Mouse (Mus musculus): ENCODE measurements around the gene Tmem9b. TPM values are rescaled to one million over a fixed set of nuclear protein-coding genes. Genes with fewer than 3 reads are reported as not detected.

The Tmem9b gene
- polyA plus RNA-seq, 1 experiment: 31.5 TPM

DNA sequence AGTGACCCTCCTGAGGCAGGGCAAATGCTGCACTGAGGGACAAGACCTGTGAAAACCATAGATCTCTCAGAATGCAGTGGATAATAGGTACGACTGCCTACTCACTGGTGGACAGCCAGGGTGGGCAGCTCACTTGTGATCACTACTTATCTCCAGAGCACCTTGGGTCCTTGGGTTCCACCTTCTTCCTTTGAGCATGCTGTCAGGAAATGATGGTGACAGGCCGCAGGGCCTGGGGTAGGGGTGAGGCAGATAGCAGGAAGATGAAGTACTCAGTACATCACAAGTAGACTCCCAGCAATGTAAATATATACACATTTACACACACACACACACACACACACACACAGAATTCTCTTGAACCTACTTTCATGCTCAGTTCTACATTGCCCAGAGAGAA lies 35.2 kb upstream of the Tmem9b start:
- Histone ChIP-seq H3K27me3 (ENCODE audit: control insufficient read depth, insufficient read depth, low read length) (no peaks in the 10 kb centered on the region), H3K36me3 (ENCODE audit: control insufficient read depth, insufficient read depth, low read length) (no peaks in the 10 kb centered on the region), H3K4me1 (ENCODE audit: control insufficient read depth, insufficient read depth, low read length) (no peaks in the 10 kb centered on the region), H3K4me3 (ENCODE audit: control insufficient read depth, low read depth, low read length) (no peak overlapping the region), H3K27ac (ENCODE audit: control insufficient read depth, insufficient read depth, low read depth, low read length) (no peak overlapping the region)
- TF ChIP-seq POLR2A (IDR thresholded peaks at IDR 0.05; ENCODE audit: control insufficient read depth, low read depth, low read length): no peak

DNA sequence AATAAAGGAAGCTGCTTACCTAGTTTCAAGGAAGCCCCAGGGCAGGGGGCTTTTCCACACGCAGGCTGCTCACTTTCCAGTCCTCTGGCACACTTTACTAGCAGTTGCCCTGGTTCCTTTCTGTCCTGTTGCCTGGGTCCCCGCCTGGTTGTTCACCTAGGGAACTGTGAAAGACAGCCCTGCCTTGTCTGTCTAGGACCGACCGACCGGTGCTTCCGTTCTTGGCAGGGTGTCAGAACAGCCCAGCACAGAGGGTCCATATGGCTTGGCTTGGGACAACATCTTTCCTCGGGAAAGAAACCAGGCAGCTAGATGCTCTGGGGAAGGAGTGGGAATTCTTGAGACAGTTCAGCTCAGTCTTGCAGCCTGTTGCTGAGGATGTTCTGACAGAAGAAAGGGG lies 30.6 kb upstream of the Tmem9b start:
- H3K4me3 ChIP-seq (ENCODE audit: control insufficient read depth, low read depth, low read length): no peak overlapping the region
- peaks cover 7% of the 10 kb centered on the region for H3K4me1 ChIP-seq (ENCODE audit: control insufficient read depth, insufficient read depth, low read length)
- no peaks in the 10 kb centered on the region for H3K36me3 ChIP-seq (ENCODE audit: control insufficient read depth, insufficient read depth, low read length)
- no peak overlapping the region for H3K27ac ChIP-seq (ENCODE audit: control insufficient read depth, insufficient read depth, low read depth, low read length)
- TF ChIP-seq CTCF (IDR thresholded peaks at IDR 0.05; ENCODE audit: control insufficient read depth, insufficient read depth, insufficient replicate concordance, low read depth, low read length): no peak
- no peak for TF ChIP-seq POLR2A (IDR thresholded peaks at IDR 0.05; ENCODE audit: control insufficient read depth, low read depth, low read length)
- no peaks in the 10 kb centered on the region for H3K27me3 ChIP-seq (ENCODE audit: control insufficient read depth, insufficient read depth, low read length)

DNA sequence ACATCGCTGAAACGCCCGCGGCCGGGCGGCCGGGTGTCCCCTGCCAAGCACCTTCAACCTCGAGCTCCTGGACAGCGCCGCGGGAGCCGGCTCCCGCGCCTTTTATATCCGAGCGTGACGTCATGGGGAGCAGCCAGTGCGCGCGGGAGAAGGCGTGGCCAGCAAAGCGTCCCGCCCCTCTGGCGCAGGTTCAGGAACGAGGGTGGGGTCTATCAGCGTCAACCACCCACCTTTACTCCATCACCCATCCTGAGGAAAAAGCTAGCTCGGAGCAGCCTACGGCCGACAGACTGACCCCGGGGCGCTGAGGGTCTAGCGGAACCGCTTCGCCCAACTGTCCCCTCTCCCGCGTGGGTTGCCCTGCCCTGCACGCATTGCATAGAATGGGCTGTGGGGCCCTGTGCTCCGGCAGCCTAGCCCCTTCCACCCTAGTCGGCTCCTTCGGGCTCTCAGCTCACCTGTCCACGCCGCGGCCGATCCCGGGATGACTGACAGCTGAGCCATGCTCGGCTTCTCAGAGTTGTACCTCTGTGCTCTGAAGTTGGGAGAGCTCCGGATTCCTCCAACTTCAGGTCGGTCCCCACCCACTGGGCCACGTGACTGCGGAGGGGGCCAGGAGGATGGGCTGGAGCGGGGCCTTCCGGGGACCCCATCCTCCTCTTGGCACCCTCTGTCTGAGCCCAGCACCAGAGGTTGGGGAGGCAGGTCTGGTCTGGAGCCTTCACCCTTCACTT lies 29.0 kb upstream of the Tmem9b start, which contains the start of gene Nrip3:
Gene Nrip3, minus strand, starts transcription at position 556 of the 734 bp plus-strand sequence.
- Histone ChIP-seq H3K27me3 (ENCODE audit: control insufficient read depth, insufficient read depth, low read length) (no peaks in the 10 kb centered on the region), H3K27ac (ENCODE audit: control insufficient read depth, insufficient read depth, low read depth, low read length) (no peak within 1 kb of the TSS)

DNA sequence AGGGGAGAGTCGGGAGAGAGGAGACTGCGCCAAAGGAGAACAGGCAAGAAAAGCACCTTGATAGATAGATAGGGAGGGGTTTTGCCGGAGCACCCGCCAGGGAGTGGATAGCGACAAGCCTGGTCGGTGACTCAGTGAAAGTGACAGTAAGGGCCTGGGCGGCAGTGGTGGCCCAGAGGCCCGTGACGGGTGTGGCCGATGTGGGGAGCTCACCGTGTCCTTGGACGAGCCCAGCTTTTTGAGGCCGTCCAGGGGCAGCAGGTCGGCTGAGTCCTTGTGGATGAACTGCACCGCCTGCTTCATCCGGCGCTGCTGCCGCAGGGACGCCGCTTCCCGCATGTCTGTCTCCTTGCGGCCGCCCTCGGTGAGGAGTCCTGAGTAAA lies 28.4 kb upstream of the Tmem9b start:
- Histone ChIP-seq H3K36me3 (ENCODE audit: control insufficient read depth, insufficient read depth, low read length) (no peaks in the 10 kb centered on the region), H3K27me3 (ENCODE audit: control insufficient read depth, insufficient read depth, low read length) (no peaks in the 10 kb centered on the region), H3K4me1 (ENCODE audit: control insufficient read depth, insufficient read depth, low read length) (peaks cover 7% of the 10 kb centered on the region), H3K4me3 (ENCODE audit: control insufficient read depth, low read depth, low read length) (peak overlapping the region; percentile 79), H3K27ac (ENCODE audit: control insufficient read depth, insufficient read depth, low read depth, low read length) (no peak overlapping the region)
- TF ChIP-seq CTCF (IDR thresholded peaks at IDR 0.05; ENCODE audit: control insufficient read depth, insufficient read depth, insufficient replicate concordance, low read depth, low read length) (no peak), POLR2A (IDR thresholded peaks at IDR 0.05; ENCODE audit: control insufficient read depth, low read depth, low read length) (no peak)

More for the DNA sequence above, 29.0 kb upstream of the Tmem9b start, which contains the start of gene Nrip3:
- no peaks in the 10 kb centered on the region for H3K36me3 ChIP-seq (ENCODE audit: control insufficient read depth, insufficient read depth, low read length)
- peaks cover 7% of the 10 kb centered on the region for H3K4me1 ChIP-seq (ENCODE audit: control insufficient read depth, insufficient read depth, low read length)
- TF ChIP-seq CTCF (IDR thresholded peaks at IDR 0.05; ENCODE audit: control insufficient read depth, insufficient read depth, insufficient replicate concordance, low read depth, low read length) (0 out of 2 replicates have a peak, but pooled peaks have one; percentile 20), POLR2A (IDR thresholded peaks at IDR 0.05; ENCODE audit: control insufficient read depth, low read depth, low read length) (peak; percentile 60)
- H3K4me3 ChIP-seq (ENCODE audit: control insufficient read depth, low read depth, low read length): peak within 1 kb of the TSS; percentile 79

DNA sequence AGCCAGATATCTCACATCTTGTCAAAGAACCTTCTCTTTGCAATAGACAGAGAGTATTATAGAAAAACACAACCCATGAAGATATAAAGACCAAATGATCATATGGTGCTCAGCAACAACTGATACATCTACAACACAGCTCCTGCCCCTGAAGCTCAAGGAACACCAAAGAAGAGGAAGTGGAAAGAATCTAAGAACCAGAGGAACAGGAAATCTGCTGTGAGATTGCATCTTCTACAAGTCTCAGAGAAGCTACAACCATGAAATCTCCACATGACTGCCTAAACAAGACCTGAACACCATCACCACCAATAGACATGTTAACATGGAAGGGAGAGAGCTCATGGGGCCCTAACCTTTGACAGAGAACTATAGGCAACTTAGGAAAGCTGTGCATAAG lies 19.6 kb upstream of the Tmem9b start:
- TF ChIP-seq POLR2A (IDR thresholded peaks at IDR 0.05; ENCODE audit: control insufficient read depth, low read depth, low read length): no peak
- no peak for TF ChIP-seq CTCF (IDR thresholded peaks at IDR 0.05; ENCODE audit: control insufficient read depth, insufficient read depth, insufficient replicate concordance, low read depth, low read length)

DNA sequence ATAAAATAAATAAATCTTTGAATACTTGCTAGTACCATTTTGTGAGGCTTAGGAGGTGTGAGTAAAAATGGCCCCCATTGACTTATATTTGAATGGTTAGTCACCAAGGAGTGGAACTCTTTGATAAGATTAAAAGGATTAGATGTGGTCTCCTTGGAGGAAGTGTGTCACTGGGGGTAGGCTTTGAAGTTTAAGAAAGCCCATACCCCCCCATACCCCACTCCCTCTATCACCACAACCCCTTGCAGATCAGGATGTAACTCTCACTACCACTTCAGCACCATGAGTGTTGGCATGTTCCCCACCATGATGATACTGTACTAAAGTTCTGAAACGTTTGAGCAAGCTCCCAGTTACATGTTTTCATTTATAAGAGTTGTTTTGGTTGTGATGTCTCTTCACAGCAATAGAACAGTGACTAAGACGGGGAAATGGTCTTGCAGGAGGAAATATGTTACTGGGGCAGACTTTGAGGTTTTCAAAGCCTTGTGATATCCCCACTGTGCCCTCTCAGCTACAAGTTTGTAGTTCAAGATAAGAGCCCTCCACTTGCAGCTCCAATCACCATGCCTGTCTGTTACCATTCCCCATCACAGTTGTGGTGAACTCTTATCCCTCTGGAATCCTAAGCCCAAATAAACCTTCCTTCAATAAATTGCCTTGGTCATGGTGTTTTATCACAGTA lies 16.2 kb upstream of the Tmem9b start:
- no peak overlapping the region for H3K4me3 ChIP-seq (ENCODE audit: control insufficient read depth, low read depth, low read length)
- no peak for TF ChIP-seq POLR2A (IDR thresholded peaks at IDR 0.05; ENCODE audit: control insufficient read depth, low read depth, low read length)
- no peak for TF ChIP-seq CTCF (IDR thresholded peaks at IDR 0.05; ENCODE audit: control insufficient read depth, insufficient read depth, insufficient replicate concordance, low read depth, low read length)
- H3K4me1 ChIP-seq (ENCODE audit: control insufficient read depth, insufficient read depth, low read length): no peaks in the 10 kb centered on the region
- no peaks in the 10 kb centered on the region for H3K27me3 ChIP-seq (ENCODE audit: control insufficient read depth, insufficient read depth, low read length)
- H3K36me3 ChIP-seq (ENCODE audit: control insufficient read depth, insufficient read depth, low read length): no peaks in the 10 kb centered on the region
- no peak overlapping the region for H3K27ac ChIP-seq (ENCODE audit: control insufficient read depth, insufficient read depth, low read depth, low read length)

More for the DNA sequence above, 19.6 kb upstream of the Tmem9b start:
- H3K4me3 ChIP-seq (ENCODE audit: control insufficient read depth, low read depth, low read length): no peak overlapping the region
- no peaks in the 10 kb centered on the region for H3K27me3 ChIP-seq (ENCODE audit: control insufficient read depth, insufficient read depth, low read length)
- no peaks in the 10 kb centered on the region for H3K36me3 ChIP-seq (ENCODE audit: control insufficient read depth, insufficient read depth, low read length)
- H3K27ac ChIP-seq (ENCODE audit: control insufficient read depth, insufficient read depth, low read depth, low read length): no peak overlapping the region
- H3K4me1 ChIP-seq (ENCODE audit: control insufficient read depth, insufficient read depth, low read length): no peaks in the 10 kb centered on the region

DNA sequence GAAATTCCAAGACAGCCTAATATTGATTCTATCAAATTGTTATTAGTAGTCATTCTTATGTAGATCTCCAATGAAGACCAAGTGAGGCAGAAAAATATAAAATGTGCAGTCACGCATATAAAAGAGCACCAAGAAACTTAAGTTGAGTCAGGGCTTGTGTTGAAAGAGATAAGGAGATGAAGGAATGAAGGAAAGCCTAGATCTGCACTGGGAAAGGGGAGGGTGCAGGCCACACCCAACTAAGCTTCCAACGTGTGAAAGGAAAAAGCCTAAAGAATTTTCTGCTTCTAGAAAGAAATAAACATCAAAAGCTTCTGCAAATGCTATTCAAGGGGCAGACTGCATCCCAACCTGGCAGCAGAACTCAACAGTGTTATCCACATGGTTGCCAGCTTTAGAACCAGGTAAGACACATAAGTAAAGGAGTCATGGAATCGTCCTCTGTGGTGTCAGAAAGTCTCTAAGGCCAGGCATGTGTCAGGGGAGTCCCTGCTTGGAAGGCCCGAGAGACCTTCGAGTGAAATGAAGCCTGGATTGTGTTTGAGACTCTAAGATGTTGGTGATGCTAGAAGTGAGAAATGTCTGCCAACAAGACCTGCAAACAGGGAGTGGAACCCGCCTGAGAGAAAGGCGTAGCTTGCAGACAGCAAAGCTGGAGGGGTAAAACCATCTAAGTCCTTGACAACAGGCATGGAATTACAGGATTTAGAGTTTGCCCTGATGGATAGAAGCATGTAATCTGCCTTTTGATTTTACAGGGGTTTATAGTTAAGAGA lies 15.1 kb upstream of the Tmem9b start:
- Histone ChIP-seq H3K27me3 (ENCODE audit: control insufficient read depth, insufficient read depth, low read length) (no peaks in the 10 kb centered on the region), H3K36me3 (ENCODE audit: control insufficient read depth, insufficient read depth, low read length) (no peaks in the 10 kb centered on the region), H3K27ac (ENCODE audit: control insufficient read depth, insufficient read depth, low read depth, low read length) (no peak overlapping the region), H3K4me3 (ENCODE audit: control insufficient read depth, low read depth, low read length) (no peak overlapping the region), H3K4me1 (ENCODE audit: control insufficient read depth, insufficient read depth, low read length) (no peaks in the 10 kb centered on the region)
- TF ChIP-seq CTCF (IDR thresholded peaks at IDR 0.05; ENCODE audit: control insufficient read depth, insufficient read depth, insufficient replicate concordance, low read depth, low read length): no peak
- no peak for TF ChIP-seq POLR2A (IDR thresholded peaks at IDR 0.05; ENCODE audit: control insufficient read depth, low read depth, low read length)
